Mouse (Mus musculus) myocyte (in vitro differentiated cells): ENCODE data around the gene Igsf3. TPM values are rescaled to one million over a fixed set of nuclear protein-coding genes. Genes with fewer than 3 reads are reported as not detected.

Experiments
- H3K27me3 ChIP-seq: one replicate; pipeline ENCODE4 v1.6.1; 2011; ENCODE audit not compliant: control insufficient read depth, insufficient read depth, insufficient read length
- H3K36me3 ChIP-seq: one replicate; pipeline ENCODE4 v1.6.1; 2011; ENCODE audit not compliant: control insufficient read depth, insufficient read depth
- H3K4me2 ChIP-seq: one replicate; pipeline ENCODE4 v1.6.1; 2011; ENCODE audit warnings: low read depth, control low read depth
- H3K4me3 ChIP-seq: one replicate; pipeline ENCODE4 v1.5.1; 2011; ENCODE audit warnings: mild to moderate bottlenecking, control low read depth, moderate library complexity
- H3K79me2 ChIP-seq: one replicate; pipeline ENCODE4 v1.6.1; 2011; ENCODE audit not compliant: control insufficient read depth, insufficient read depth
- H3ac ChIP-seq: one replicate; pipeline ENCODE4 v1.6.1; 2011; ENCODE audit not compliant: control insufficient read depth, insufficient read length
- CEBPB ChIP-seq: IDR thresholded peaks from 2 replicates; pipeline ENCODE4 v1.6.1; 2011; ENCODE audit warnings: mild to moderate bottlenecking, moderate library complexity; ENCODE audit not compliant: poor library complexity, insufficient read depth, severe bottlenecking
- E2F4 ChIP-seq: IDR thresholded peaks from one replicate; pipeline ENCODE4 v1.6.1; 2011; ENCODE audit warnings: mild to moderate bottlenecking, control low read depth, moderate library complexity; ENCODE audit not compliant: insufficient read depth
- MAX ChIP-seq: IDR thresholded peaks from one replicate; pipeline ENCODE4 v1.6.1; 2011; ENCODE audit warnings: low read depth, mild to moderate bottlenecking, control low read depth
- MYOD1 ChIP-seq, 3 experiments: IDR thresholded peaks; one replicate each; pipeline ENCODE4 v1.6.1; 2011; ENCODE audit warnings: control low read depth in 2 of 3, low read depth in 2 of 3, mild to moderate bottlenecking in 2 of 3, moderate library complexity in 1 of 3; ENCODE audit not compliant: insufficient read length in 2 of 3, control insufficient read depth in 1 of 3
- MYOG ChIP-seq, 3 experiments: IDR thresholded peaks; one replicate each; pipeline ENCODE4 v1.6.1; 2011; ENCODE audit warnings: control low read depth in 2 of 3, low read depth in 2 of 3, mild to moderate bottlenecking in 2 of 3; ENCODE audit not compliant: insufficient read length in 2 of 3, control insufficient read depth in 1 of 3, insufficient read depth in 1 of 3
- POLR2A ChIP-seq: IDR thresholded peaks from one replicate; pipeline ENCODE4 v1.6.1; 2011; ENCODE audit warnings: low read depth, mild to moderate bottlenecking, control low read depth, moderate library complexity; ENCODE audit not compliant: insufficient read length
- POLR2AphosphoS2 ChIP-seq: IDR thresholded peaks from one replicate; pipeline ENCODE4 v1.6.1; 2011; ENCODE audit warnings: low read depth, control low read depth; ENCODE audit not compliant: insufficient read length
- REST ChIP-seq: IDR thresholded peaks from one replicate; pipeline ENCODE4 v1.6.1; 2011; ENCODE audit warnings: mild to moderate bottlenecking, control low read depth, moderate library complexity; ENCODE audit not compliant: insufficient read depth, insufficient read length
- SRF ChIP-seq: IDR thresholded peaks from one replicate; pipeline ENCODE4 v1.6.1; 2011; ENCODE audit warnings: low read depth; ENCODE audit not compliant: control insufficient read depth, insufficient read length
- TCF12 ChIP-seq: IDR thresholded peaks from one replicate; pipeline ENCODE4 v1.6.1; 2011; ENCODE audit warnings: mild to moderate bottlenecking, control low read depth; ENCODE audit not compliant: poor library complexity, insufficient read depth, severe bottlenecking
- TCF3 ChIP-seq: IDR thresholded peaks from one replicate; pipeline ENCODE4 v1.6.1; 2011; ENCODE audit warnings: low read depth, control low read depth; ENCODE audit not compliant: insufficient read length
- USF1 ChIP-seq: IDR thresholded peaks from one replicate; pipeline ENCODE4 v1.6.1; 2011; ENCODE audit warnings: low read depth, mild to moderate bottlenecking, control low read depth, moderate library complexity
- polyA plus RNA-seq: library from polyadenylated mRNA; unstranded; fragments of >200 nt; fragmentation: generic; extraction: Trizol; gene quantifications from one replicate; pipeline ENCODE4 v1.2.1, GENCODE M21; 2012; ENCODE audit warnings: missing spikeins

Gene Igsf3
- polyA plus RNA-seq, 1 experiment = 8.9 TPM

- H3K4me3 ChIP-seq = no peak overlapping the region
- no peaks in the 10 kb centered on the region for H3K27me3 ChIP-seq
- no peaks in the 10 kb centered on the region for H3K36me3 ChIP-seq
- no peak overlapping the region for H3ac ChIP-seq
- TF ChIP-seq USF1 (no peak), SRF (no peak), MYOG (IDR thresholded peaks at IDR 0.05; ENCODE audit: control insufficient read depth in 1 of 3, insufficient read depth in 1 of 3, insufficient read length in 2 of 3, low read depth in 2 of 3) (no peak), POLR2AphosphoS2 (no peak), POLR2A (no peak), E2F4 (no peak), REST (no peak), CEBPB (no peak), TCF12 (no peak), TCF3 (no peak), MYOD1 (IDR thresholded peaks at IDR 0.05; ENCODE audit: control insufficient read depth in 1 of 3, insufficient read length in 2 of 3, low read depth in 2 of 3) (no peak), MAX (no peak)
- no peaks in the 10 kb centered on the region for H3K79me2 ChIP-seq
- H3K4me2 ChIP-seq = no peak overlapping the region
These were observed 15.1 kb downstream of the Igsf3 start for GRCm38 (mm10) chr3:101391991-101392390.

GRCm38 (mm10) chr3:101393103-101393644 lies 16.3 kb downstream of the Igsf3 start:
- no peaks in the 10 kb centered on the region for H3K79me2 ChIP-seq
- H3K27me3 ChIP-seq = no peaks in the 10 kb centered on the region
- H3ac ChIP-seq = no peak overlapping the region
- TF ChIP-seq POLR2AphosphoS2 (no peak), CEBPB (no peak), SRF (no peak), TCF12 (no peak), USF1 (no peak)
- no peaks in the 10 kb centered on the region for H3K36me3 ChIP-seq
- no peak overlapping the region for H3K4me3 ChIP-seq
- no peak overlapping the region for H3K4me2 ChIP-seq

- H3K36me3 ChIP-seq = no peaks in the 10 kb centered on the region
- H3K4me3 ChIP-seq = no peak overlapping the region
- H3K79me2 ChIP-seq = no peaks in the 10 kb centered on the region
- H3K4me2 ChIP-seq = no peak overlapping the region
- H3ac ChIP-seq = no peak overlapping the region
- no peaks in the 10 kb centered on the region for H3K27me3 ChIP-seq
- no peak for TF ChIP-seq CEBPB
- no peak for TF ChIP-seq SRF
- no peak for TF ChIP-seq E2F4
These were observed 17.0 kb downstream of the Igsf3 start for GRCm38 (mm10) chr3:101393659-101394539.

GRCm38 (mm10) chr3:101395341-101395740 lies 18.5 kb downstream of the Igsf3 start:
- no peaks in the 10 kb centered on the region for H3K36me3 ChIP-seq
- no peak overlapping the region for H3ac ChIP-seq
- H3K4me2 ChIP-seq = no peak overlapping the region
- no peaks in the 10 kb centered on the region for H3K79me2 ChIP-seq
- no peaks in the 10 kb centered on the region for H3K27me3 ChIP-seq
- no peak overlapping the region for H3K4me3 ChIP-seq
- TF ChIP-seq POLR2AphosphoS2 (no peak), E2F4 (no peak), MAX (no peak), SRF (no peak), POLR2A (no peak), REST (no peak), MYOG (IDR thresholded peaks at IDR 0.05; ENCODE audit: control insufficient read depth in 1 of 3, insufficient read depth in 1 of 3, insufficient read length in 2 of 3, low read depth in 2 of 3) (no peak), MYOD1 (IDR thresholded peaks at IDR 0.05; ENCODE audit: control insufficient read depth in 1 of 3, insufficient read length in 2 of 3, low read depth in 2 of 3) (no peak), CEBPB (no peak), TCF12 (no peak), USF1 (no peak)

- Histone ChIP-seq H3K27me3 (no peaks in the 10 kb centered on the region), H3K36me3 (no peaks in the 10 kb centered on the region), H3K79me2 (no peaks in the 10 kb centered on the region), H3ac (no peak overlapping the region), H3K4me2 (no peak overlapping the region), H3K4me3 (no peak overlapping the region)
- TF ChIP-seq TCF12 (no peak), REST (no peak), MAX (no peak), E2F4 (no peak), CEBPB (no peak), MYOD1 (IDR thresholded peaks at IDR 0.05; ENCODE audit: control insufficient read depth in 1 of 3, insufficient read length in 2 of 3, low read depth in 2 of 3) (no peak), SRF (no peak), POLR2A (no peak), USF1 (no peak), POLR2AphosphoS2 (no peak)
These were observed 19.2 kb downstream of the Igsf3 start for GRCm38 (mm10) chr3:101396061-101396460.
